Mouse (Mus musculus) fibroblast of lung, adult 2 months (primary cell): ENCODE results near the gene Ddx51.

Experiments used
- DNase-seq: peaks from one replicate; pipeline ENCODE4 v3.0.0-alpha.2; 2011; ENCODE audit warnings: low read depth

Gene Ddx51

DNA sequence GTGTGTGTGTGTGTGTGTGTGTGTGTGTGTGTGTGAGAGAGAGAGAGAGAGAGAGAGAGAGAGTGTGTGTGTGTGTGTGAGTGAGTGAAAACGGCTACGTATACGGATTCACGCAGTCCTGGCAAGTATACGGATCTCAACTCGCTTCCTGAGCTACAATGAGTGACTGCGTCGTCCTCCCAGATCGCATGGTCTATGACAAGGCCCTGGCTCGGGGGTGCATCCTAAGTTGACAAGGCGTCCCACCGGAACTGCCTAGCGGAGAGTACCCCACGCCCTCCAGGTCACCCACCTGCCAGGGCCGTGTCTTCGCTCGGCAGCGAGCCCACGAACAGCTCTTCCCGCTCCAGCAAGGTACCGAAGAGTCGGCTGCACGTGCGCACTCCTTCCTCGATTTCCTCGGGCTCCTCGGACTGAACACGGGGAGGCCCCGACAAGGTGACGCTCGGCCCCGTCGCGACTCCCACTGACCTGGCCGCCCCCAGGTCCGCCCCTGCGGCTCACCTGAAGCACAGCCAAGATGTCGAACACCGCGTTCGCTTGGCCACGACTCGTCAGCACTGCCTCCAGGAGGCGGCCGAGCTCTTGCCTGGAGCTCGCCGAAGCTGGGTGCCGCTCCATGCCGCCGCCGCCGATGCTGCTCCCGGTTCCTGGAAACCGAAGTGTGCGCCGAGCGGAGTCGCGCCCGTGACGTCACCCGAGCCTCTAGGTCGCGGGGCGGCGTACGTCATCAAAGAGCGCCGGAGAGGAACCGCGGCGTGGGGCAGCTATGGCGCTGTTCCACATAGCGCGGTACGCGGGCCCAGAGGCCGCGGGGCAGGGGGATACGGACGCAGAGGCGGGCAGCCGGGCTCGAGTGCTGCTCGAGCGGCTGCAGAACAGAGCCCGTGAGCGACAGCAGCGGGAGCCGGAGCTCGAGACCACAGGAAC, at the start of gene Ddx51, which contains the start of gene Noc4l:
Ddx51 (plus strand) TSS at position 733 of the 930 bp plus-strand sequence.
Noc4l (minus strand) TSS at position 699 of the 930 bp plus-strand sequence.
- DNase-seq, result peak; percentile 39

DNA sequence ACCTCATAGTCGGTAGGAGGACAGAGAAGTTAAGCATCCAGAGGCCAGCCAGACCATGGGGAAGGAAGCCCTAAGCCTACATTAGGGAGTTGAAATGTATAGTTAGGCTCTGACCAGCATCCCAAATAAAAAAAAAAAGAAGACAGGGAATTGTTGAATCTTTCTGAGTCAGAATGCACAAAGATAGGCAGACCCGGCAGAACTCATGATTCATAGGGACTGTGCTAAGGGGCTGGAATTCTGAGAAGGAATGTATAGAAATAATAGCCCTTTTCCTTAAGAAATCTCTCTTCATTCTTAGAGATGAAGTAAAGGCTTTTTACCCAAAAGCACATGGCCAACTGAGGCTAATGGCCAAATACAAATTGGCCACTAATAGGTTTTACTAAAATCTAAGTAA, 48.9 kb upstream of the Ddx51 start:
- DNase-seq, result no peak

DNA sequence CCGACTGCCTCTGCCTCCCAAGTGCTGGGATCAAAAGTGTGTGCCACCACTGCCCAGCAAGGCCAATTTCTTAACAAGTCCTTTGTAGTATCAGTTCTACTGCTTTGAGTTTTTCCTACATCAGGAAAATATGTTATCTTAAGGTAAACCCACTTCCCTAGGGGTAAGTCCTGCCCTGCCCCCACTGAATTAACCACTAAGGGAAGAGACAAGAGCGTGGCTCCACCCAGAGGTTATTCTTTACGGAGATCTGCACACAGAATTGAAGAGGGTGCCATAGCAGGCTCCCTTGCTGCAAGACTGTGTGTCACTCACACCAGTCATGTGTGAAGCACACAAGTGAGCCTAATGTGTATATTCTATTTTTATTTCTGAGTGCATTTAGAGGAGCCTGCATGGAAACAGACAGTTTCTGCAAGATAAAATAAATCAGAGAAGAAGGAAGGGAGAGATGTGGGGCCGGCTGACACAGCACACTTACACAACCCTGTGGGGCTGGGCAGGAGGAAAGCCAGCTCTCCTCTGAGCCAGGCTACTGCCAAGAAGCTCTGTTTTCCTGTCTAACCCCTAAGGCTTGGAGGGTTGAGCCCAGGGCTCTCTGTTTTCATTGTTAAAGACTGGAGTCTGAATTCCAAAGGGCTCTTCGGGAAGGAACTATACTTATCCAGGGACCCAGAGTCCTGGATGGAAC, 47.6 kb upstream of the Ddx51 start:
- peak; percentile 37 for DNase-seq

DNA sequence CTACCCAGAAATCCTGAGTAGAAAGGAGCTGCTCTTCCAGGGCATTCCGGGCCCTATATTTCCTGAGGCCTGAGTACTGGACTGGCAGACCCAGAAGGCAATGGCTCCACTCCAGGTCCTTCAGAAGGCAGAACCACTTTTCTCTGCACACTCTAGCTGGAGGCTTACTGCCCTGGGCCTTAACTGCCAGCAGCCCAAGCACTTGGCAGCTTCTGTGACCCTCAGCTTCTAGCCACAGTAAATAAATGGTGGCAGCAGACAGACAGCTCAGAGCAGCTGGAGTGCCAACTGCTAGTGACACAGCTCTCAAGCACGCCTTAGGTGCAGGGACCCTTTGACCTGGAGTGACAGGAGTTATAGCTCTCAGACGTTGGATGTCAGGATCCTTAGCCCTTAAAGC, 45.5 kb upstream of the Ddx51 start:
- peak; percentile 25 for DNase-seq

DNA sequence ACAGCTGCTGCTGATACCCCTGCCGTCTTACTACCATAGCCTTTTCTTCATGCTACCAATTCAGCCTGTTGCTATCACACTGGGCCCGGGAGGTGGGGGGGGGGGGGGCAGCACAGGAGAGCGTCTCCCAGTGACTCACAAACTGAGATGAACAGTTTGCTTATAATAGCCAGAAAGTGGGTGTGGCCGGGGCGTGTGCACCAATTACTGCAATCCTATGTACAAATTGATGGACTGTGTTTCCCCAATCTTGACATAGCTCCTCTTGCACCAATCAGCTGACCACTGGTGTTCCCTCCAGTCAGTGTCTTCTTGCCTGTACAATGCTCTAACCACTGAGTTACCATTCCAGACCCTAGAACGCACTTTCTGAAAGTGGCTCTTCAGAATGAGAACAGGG, 44.9 kb upstream of the Ddx51 start:
- DNase-seq, result no peak

DNA sequence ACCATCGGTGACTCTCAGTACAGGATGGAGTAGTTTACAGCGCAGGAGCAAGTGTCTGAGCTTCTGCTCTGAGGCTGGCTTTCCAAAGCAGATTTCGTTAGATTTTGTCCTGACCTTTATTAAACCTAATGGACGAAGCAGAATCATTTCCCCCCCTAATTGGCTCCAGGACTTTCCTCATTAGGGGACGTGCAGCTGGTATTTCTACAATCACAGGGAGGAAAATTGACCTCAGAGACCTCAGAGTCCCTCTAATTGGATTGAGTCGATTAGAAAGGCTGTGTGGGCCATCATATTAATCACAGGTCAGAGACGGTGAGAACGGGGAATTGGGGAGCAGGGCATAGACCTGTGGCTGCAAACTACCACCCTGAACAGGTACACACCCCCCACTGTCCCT, 44.3 kb upstream of the Ddx51 start:
- no peak for DNase-seq

DNA sequence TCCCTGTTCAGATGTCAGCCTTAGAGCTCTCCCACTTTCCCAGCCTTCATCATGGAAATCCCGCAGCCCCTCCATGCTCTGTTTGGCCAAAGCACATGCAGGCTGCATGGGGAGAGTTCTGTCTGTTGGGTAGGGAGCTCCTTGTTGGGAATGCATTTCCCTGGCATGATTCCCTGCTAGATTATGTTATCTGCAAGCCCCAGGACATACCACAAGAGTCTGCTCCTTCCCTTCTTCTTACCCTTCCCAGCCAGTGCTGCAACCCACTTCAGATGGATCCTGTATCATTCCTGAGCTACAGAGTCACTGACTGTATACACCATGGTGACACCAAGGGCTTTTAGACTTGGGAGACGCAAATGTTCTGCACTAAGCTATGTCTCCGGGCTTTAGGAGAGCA, 43.8 kb upstream of the Ddx51 start:
- no peak for DNase-seq

DNA sequence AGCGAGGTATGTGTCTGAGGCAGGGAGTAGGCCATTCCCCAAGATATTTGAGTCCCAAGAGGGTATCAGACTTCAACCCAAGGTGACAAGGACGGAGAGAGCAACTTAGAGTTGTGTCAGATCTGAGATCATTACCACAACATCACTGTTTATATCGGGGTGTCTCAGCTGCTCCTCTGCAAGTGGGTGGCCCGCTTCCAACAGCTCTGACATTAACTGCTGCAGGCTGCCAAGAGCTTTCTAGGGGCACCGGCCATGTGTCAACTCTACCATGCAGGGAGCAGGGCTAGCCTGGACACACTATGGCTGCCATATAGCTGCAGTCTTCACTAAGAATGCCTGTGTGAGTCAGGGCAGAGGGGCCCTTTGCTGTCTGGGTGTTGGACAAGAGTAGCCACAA, 43.4 kb upstream of the Ddx51 start:
- DNase-seq, result no peak

DNA sequence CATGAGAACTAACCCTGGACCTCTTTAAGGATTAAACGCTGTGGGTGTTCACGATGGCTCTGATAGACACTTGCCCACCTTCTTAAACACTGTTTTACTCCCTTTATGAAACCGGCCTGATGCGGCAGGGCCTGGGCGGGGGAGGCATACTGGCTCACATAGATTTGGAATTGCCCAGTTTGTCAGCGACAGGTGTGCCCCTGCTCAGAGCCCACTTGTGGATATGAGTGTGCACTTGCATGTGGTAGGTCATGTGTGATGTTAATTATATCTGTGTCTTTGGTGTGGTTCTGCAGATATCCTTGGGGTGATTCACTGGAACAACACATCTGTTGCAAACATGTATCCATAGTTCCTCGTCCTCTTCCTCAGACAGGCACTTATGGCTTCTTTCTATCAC, 42.8 kb upstream of the Ddx51 start:
- DNase-seq, result no peak

DNA sequence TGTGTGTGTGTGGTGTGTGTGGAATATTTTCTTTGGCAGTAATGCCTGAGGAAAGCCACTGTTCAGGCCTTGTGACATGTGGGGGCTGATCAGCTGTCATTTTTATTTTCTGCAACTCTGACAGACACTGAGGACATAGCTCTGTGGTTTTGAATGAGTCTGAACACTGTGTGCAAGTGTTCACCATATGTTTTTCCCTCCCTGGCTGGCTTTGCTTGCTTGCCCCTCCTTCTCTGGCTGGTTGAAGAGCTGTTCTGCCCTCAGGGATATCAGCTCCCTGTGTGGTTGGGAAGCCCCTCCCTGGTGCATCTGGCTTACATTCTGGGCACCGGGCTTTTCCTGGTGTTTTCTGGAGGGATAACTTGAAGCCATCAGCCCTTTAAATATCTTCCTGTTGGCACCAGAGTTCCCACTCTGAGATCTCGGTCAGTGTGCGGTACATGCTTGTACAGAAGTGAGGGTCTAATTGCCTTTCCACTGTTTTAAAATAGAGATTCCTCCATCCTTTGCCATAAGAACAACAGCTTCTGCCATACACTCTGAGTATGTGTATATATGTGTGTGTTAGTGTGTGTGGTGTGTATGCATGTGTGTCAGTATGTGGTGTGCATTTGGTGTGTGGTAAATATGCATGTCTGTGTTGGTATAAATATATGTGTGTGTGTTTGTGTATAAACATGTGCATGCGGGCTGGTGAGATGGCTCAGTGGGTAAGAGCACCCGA, 41.7 kb upstream of the Ddx51 start:
- no peak for DNase-seq

DNA sequence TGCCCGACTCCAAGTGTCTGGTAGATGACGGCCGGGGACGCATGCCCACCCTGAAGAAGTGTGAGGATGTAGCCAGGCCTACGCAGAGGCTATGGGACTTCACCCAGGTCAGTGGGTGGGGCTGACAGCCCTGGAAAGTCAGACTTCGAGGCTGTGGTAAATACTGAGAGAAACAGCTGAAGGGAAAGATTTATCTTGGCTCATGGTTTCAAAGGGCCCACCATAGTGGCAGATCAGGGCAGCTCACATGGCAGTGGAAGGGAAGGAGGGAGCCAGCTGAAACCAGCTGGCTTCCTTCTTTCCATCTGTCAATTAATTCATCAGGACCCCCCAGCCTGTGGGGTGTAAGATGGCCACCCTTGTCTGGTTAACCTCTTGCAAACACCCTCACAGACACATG, 34.0 kb upstream of the Ddx51 start:
- DNase-seq, result no peak

DNA sequence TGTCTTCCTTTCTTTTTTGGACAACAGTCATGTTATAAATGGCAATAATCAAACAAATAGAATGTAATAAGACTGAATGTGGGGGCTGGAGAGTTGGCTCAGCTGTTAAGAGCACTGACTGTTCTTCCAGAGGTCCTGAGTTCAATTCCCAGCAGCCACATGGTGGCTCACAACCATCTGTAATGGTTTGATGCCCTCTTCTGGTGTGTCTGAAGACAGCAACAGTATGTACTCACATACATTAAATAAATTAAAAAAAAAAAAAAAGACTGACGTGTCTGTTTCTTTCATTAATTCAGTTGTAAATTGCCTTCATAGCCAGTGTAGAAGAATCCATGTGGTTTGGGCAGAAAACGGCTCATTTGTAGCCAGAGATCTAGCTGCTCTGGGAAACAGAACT, 28.9 kb upstream of the Ddx51 start:
- DNase-seq, result no peak

DNA sequence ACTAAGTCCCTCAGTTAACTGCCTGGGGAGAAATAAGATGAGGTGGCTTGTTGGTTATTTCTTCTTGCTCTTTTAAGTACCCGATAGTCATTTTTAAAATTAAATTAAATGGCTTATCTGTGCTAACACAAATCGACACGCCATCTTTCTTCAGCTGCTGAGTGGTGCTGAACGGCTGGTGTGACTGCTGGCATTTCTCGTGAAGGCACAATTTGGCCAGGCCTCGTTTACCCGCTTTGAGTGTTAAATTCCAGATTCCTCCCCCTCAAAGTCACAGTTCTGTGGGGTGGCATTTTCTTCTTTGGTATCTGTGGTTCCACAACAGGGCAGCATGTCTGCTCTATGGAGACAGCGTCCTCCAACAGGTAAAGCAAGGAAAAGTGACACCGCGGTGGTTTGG, 25.9 kb upstream of the Ddx51 start:
- no peak for DNase-seq

DNA sequence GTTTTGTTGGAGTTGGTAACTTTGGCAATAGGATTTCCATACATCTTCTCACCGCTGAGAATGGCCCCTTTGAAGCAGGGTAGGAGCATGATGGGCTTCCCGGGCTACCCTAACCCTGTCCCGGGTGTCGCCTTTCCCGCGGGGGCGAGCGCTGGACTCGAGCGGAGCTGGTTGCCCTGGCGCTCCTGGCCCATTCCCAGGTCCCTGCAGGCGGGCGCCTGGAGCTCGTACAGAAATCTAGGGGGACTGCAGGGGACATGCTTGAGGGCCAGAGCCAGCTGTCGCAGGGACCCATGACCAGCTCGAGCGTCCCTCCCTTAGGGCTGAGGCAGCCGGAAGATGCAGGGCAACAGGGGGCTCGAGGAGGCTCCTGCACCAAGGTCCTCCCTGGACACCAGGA, 25.1 kb upstream of the Ddx51 start:
- no peak for DNase-seq

DNA sequence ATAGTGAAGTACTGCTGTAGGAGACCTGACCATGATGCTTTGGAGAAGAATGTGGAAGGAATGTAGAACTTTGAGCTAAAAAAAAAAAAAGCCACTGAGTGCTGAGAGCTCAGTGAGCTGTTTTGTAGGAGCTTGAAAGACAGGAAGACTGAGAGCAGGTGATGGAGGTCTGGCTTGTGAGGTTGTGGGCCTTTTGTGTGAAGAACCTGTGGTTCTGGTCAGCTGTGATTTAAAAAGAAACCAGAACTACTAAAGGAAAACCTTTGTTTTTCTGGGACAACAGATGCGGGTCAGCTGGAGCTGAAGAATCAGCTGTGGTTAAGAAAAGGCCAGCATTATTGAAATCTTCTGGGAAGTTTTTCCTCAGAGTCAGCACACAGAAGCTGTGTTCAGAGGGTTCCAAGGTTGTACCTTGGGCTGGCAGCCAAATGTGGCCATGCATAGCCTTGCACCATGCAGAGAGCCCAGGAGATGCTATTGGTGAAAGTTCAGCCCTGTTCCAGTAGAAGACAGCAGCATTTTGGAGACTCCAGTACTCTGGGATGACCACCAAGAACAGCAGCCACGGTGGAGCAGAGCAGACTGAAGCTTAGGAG, 23.6 kb upstream of the Ddx51 start:
- peak; percentile 60 for DNase-seq

DNA sequence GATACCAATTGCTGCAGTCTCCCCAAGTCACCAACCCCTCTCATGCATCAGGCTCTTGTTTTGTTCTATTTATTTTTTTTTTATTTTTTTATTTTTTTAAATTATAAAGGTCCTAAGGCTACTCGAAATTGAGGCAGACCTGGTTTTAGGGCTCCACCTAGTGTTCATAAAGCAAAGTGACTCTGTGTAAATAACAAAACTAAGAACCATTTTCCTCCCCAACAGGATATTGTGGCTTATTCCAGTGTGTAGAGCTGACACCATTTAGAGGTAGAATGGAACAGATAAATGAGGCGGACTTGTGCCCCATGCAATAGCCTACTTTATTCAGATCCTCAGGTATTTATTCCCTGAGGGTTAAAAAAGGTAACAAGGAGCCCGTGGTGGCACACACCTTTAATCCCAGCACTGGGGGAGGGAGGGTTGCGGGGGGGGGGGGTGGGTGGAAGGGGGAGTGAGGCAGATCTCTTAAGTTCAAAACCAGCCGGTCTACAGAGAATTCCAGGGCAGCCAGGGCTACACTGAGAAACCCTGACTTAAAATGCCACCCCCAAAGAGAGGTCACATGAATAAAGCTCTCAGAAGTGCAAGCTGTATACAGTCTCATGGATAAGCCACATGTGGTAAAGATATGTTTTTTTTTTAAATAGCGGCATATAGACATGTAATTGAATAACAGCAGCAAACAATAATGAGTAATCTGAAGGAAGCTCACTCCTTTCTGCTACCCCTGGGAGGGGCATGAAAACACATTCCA, 17.1 kb upstream of the Ddx51 start:
- DNase-seq, result peak; percentile 18

DNA sequence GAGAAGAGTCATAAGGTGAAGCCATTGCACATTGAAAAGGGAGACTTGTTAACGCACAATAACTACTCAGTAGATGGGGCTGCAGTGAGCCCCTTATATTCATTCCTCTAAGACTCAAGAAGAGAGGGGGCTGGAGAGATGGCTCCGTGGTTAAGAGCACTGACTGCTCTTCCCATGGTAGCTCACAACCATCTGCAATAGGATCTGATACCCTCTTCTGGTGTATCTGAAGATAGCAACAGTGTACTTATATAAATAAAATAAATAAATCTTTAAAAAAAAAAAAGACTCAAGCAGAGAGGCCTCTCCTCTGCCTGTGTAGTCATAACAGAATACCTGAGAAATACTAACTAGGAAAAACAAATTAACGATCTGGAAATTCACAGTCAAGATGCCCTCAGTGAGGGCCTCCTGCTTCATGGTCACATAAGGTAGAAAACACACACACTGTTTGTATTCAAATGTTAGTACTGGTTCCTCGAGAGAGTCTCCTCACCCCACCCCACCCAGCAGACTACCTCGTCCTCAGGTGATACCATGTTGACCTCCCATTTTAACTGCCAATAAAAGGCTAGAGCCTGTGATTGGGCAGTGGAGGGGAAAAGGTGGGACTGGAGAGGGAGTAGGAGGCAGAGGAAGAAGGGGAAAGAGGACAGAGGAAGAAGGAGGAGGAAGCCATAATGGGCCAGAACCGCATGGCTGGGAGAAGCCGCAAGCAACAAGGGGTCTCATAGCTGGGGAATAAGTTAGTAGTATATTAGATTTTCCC, 14.8 kb upstream of the Ddx51 start:
- no peak for DNase-seq

DNA sequence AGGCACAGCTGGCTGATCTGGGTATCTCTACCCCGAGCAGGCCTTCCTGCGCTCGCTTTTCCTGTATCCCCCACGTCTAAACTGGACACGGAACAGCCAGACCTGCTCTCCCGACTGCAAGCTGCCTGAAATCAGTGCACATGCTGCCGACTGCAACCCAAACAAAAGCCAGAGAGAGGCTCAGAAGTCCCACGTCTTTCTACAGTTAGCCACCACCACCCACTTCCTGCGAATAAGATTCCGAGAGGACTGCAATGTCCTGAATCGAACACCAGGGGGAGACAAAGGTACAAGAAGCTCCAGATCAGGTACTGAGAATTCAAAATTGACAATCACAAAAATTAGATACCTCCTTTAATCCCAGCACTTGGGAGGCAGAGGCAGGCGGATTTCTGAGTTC, 13.8 kb upstream of the Ddx51 start:
- DNase-seq, result peak; percentile 42

DNA sequence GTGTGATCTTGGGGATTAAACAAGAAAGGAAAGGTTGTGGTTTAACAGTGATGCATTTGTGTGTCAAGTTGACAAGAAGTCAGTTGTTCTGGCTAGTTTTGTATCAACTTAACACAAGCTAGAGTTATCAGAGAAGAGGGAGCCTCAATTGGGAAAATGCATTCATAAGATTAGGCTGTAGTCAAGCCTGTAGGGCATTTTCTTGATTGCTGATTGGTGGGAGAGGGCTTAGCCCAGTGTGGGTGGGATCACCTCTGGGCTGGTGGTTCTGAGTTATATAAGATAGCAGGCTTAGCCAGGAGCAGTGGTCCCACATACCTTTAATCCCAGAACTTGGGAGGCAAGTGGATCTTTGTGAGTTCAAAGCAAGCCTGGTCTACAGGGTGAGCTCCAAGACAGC, 6.9 kb upstream of the Ddx51 start:
- no peak for DNase-seq

DNA sequence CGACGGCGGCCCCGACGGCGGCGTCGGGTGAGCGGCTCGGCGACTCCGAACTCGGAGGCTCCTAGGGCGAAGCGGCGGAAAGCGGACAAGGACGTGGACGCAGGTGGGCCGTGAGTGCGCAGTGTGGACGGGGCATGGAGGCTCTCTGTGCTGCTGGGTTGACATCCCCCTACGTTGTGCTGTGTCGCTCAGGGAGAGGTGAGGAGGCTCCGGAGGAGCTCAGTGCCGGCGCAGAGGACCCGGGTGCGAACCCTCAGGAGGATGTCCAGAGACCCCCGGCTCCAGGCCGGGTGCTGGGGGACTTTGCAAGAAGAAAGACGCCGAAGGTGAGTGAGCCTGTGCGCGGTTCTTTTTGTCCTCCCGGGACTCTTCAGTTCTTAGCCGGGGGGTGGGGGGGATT, 435 bp downstream of the Ddx51 start:
- no peak for DNase-seq

DNA sequence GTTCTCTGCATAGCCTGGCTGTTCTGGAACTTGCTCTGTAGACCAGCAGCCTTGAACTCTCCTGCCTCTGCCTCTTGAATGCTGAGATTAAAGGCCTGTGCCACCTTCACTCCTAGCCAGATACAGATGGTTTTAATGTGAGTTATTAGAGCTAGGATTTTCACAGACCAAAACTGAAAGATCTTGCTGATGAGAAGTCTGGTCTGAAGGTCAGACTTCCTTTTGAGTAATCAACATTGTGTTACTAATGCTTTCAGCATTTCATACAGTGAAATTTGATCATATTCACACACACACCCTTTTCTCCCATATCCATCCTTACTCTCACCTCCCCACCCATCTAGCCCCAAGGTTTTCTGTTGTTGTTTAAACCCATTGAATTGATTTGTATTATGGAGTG, 6.4 kb downstream of the Ddx51 start:
- DNase-seq, result no peak
